Mouse (Mus musculus) neural tube, embryonic 12.5 days (tissue): ENCODE results near the gene Arhgef25. TPM values are rescaled to one million over a fixed set of nuclear protein-coding genes. Genes with fewer than 3 reads are reported as not detected.
"Not testable (repeated sequence)": the region's sequence is repeated elsewhere in the genome, so short reads cannot be mapped to it uniquely, and the experiment has no call there.

Experiments
- ATAC-seq: fragments of 200-750 bp; cut with Nextera tagmentation; 2 replicates; pipeline ENCODE4 v1.8.0; 2017; ENCODE audit warnings: low read depth, mild to moderate bottlenecking, moderate TSS enrichment, moderate library complexity; ENCODE audit not compliant: low FRiP score
- H3K27ac ChIP-seq: fragments of 300-500 bp; sonication (generic); 2 replicates; pipeline ENCODE4 v1.5.1; 2016
- H3K27me3 ChIP-seq: fragments of 300-500 bp; sonication (generic); replicated peaks from 2 replicates; pipeline ENCODE4 v1.6.1; 2016; ENCODE audit warnings: mild to moderate bottlenecking
- H3K36me3 ChIP-seq: fragments of 300-500 bp; sonication (generic); 2 replicates; pipeline ENCODE4 v1.6.1; 2016; ENCODE audit warnings: mild to moderate bottlenecking
- H3K4me1 ChIP-seq: fragments of 300-500 bp; sonication (generic); 2 replicates; pipeline ENCODE4 v1.6.1; 2016
- H3K4me2 ChIP-seq: fragments of 300-500 bp; sonication (generic); replicated peaks from 2 replicates; pipeline ENCODE4 v1.6.1; 2016; ENCODE audit warnings: mild to moderate bottlenecking
- H3K4me3 ChIP-seq: fragments of 300-500 bp; sonication (generic); 2 replicates; pipeline ENCODE4 v1.5.1; 2016
- H3K9ac ChIP-seq: fragments of 300-500 bp; sonication (generic); 2 replicates; pipeline ENCODE4 v1.6.1; 2016; ENCODE audit warnings: mild to moderate bottlenecking
- H3K9me3 ChIP-seq: fragments of 300-500 bp; sonication (generic); 2 replicates; pipeline ENCODE4 v1.6.1; 2016; ENCODE audit warnings: mild to moderate bottlenecking
- WGBS: fragments of 180-500 bp; shearing (Covaris S2); methylation state at CpG from one replicate; pipeline ENCODE4 v1.1.7; 2016; 5-methylcytosine and 5-hydroxymethylcytosine counted together
- polyA plus RNA-seq: library from polyadenylated mRNA; unstranded; fragments of >200 nt; fragmentation: Nextera tagmentation; extraction: Ambion mirVana; gene quantifications from 2 replicates; pipeline ENCODE4 v1.2.1, GENCODE M21; 2016

Gene Arhgef25
- polyA plus RNA-seq, 1 experiment from 2014 or later = 43.6 TPM

GRCm38 (mm10) chr10:127170837-127171272 is 19.0 kb downstream of the Arhgef25 start:
- peak overlapping the region; percentile 51 for H3K4me2 ChIP-seq
- no peaks in the 10 kb centered on the region for H3K36me3 ChIP-seq
- 2% methylated on average over 29 of the region's 29 CpGs for WGBS
- peaks cover 60% of the 10 kb centered on the region for H3K27me3 ChIP-seq
- H3K9ac ChIP-seq = no peak overlapping the region
- H3K27ac ChIP-seq = no peak overlapping the region
- peaks cover 23% of the 10 kb centered on the region for H3K4me1 ChIP-seq
- peak overlapping the region; percentile 15 for H3K4me3 ChIP-seq
- ATAC-seq = peak; percentile 27
- no peaks in the 10 kb centered on the region for H3K9me3 ChIP-seq

GRCm38 (mm10) chr10:127170002-127170401 is 19.9 kb downstream of the Arhgef25 start:
- Histone ChIP-seq H3K27ac (no peak overlapping the region), H3K4me2 (peak overlapping the region; percentile 51), H3K4me3 (no peak overlapping the region), H3K4me1 (peaks cover 32% of the 10 kb centered on the region), H3K36me3 (no peaks in the 10 kb centered on the region), H3K9ac (no peak overlapping the region), H3K9me3 (no peaks in the 10 kb centered on the region), H3K27me3 (peaks cover 67% of the 10 kb centered on the region)
- 2% methylated on average over 22 of the region's 22 CpGs for WGBS
- ATAC-seq = no peak

DNA sequence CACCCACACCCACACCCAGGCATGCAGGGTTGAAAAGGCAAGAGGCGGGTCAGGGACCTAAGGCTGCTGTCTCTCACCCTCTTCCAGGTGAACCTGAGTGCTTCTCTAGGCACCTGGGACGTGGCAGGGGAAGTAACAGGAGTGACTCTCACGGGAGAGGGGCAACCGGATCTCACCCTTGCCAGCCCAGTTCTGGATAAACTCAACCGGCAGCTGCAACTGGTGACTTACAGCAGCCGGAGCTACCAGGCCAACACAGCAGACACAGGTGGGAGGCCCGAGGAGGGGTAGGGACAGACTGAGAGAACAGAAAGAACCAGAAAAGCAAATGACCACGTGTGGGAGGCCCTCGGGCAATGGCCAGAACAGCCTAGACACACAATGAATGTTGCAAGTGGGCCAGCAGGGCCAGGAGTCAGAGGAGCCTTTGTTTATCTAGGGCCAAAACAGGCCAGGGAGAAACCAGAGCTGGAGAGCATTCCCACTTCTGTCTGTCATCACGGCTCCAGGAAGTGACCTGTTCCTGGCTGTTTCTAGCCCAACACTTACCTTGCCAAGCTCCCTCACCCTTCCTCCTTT is 22.2 kb downstream of the Arhgef25 start:
- ATAC-seq = no peak
- no peak overlapping the region for H3K9ac ChIP-seq

GRCm38 (mm10) chr10:127166771-127167613 is 22.9 kb downstream of the Arhgef25 start:
- 22% methylated on average over 15 of the region's 15 CpGs for WGBS
- no peak overlapping the region for H3K27ac ChIP-seq
- H3K4me3 ChIP-seq = peak overlapping the region; percentile 67
- H3K9ac ChIP-seq = peak overlapping the region; percentile 86
- no peak for ATAC-seq
- H3K9me3 ChIP-seq = no peaks in the 10 kb centered on the region
- peaks cover 63% of the 10 kb centered on the region for H3K27me3 ChIP-seq
- no peaks in the 10 kb centered on the region for H3K36me3 ChIP-seq
- H3K4me1 ChIP-seq = peaks cover 33% of the 10 kb centered on the region
- H3K4me2 ChIP-seq = peak overlapping the region; percentile 99

More for the DNA sequence above, 22.2 kb downstream of the Arhgef25 start:
- Histone ChIP-seq H3K27ac (no peak overlapping the region), H3K4me1 (peaks cover 33% of the 10 kb centered on the region), H3K9me3 (no peaks in the 10 kb centered on the region), H3K27me3 (peaks cover 67% of the 10 kb centered on the region), H3K36me3 (no peaks in the 10 kb centered on the region), H3K4me2 (peak overlapping the region; percentile 99), H3K4me3 (no peak overlapping the region)
- whole genome bisulfite sequencing = 53% methylated on average over 10 of the region's 10 CpGs

DNA sequence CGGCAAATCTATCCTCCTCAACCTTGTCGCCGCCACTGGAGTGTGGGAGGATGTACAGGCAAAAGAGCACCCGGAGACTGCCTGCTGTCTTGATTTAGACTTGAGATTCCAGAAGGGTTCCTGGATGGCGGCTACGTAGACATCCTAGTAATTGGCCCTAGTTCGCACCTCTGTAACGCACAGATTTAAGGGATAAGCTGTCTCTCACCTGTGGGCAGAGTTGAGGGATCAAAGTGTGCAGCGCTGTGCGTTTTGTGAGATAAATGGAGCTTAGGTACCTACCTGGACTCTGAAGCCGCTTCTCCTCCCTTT is 23.5 kb downstream of the Arhgef25 start:
- Histone ChIP-seq H3K4me2 (peak overlapping the region; percentile 99), H3K4me1 (peaks cover 33% of the 10 kb centered on the region), H3K9ac (peak overlapping the region; percentile 86), H3K36me3 (no peaks in the 10 kb centered on the region), H3K9me3 (no peaks in the 10 kb centered on the region), H3K27me3 (peaks cover 56% of the 10 kb centered on the region), H3K4me3 (peak overlapping the region; percentile 67), H3K27ac (no peak overlapping the region)
- ATAC-seq = no peak
- 1% methylated on average over 11 of the region's 11 CpGs for WGBS

DNA sequence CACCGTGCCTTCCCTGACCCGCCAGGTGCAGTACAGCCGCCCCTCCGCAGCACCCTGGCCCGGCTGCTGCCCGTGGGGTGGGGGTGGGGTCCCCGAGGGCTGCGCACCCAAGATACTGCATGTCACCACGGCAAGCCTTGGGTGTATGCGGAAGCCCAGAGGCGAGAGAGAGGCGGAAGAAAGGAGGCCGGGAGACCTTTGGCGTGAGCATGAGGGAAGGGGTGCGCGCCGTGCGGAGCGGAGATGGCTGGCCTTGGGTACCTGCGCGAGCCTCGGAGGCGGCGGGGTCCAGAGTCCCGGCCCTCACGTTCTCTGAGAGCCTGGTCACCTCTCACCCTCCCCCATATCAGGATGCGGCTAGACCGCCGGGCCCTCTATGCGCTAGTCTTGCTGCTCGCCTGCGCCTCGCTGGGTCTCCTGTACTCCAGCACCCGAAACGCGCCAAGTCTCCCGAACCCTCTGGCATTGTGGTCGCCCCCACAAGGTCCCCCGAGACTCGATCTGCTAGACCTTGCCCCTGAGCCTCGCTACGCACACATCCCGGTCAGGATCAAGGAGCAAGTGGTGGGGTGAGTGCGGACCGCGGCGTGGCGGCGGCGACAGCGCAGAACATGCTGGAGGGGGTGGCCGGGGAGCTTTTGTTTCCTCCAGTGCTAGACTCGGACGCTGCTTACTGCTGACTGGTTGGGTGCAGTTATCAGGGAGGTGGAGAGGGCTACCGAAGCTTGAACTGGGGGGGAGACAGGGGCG is 24.1 kb downstream of the Arhgef25 start:
- H3K9ac ChIP-seq = peak overlapping the region; percentile 86
- peak; percentile 66 for ATAC-seq

GRCm38 (mm10) chr10:127165354-127165653 is 24.6 kb downstream of the Arhgef25 start:
- under 1% methylated on average over 39 of the region's 42 CpGs for WGBS
- H3K4me1 ChIP-seq = peaks cover 25% of the 10 kb centered on the region
- H3K27ac ChIP-seq = peak overlapping the region; percentile 66; the same call in 1 of the 2 replicates
- peaks cover 46% of the 10 kb centered on the region for H3K27me3 ChIP-seq
- peak; percentile 57 for ATAC-seq
- H3K36me3 ChIP-seq = no peaks in the 10 kb centered on the region
- H3K4me2 ChIP-seq = peak overlapping the region; percentile 99
- H3K9ac ChIP-seq = peak overlapping the region; percentile 86
- H3K4me3 ChIP-seq = peak overlapping the region; percentile 67
- H3K9me3 ChIP-seq = no peaks in the 10 kb centered on the region

More for the DNA sequence above, 24.1 kb downstream of the Arhgef25 start:
- under 1% methylated on average over 55 of the region's 56 CpGs for WGBS
- Histone ChIP-seq H3K4me3 (peak overlapping the region; percentile 67), H3K4me2 (peak overlapping the region; percentile 99), H3K9me3 (no peaks in the 10 kb centered on the region), H3K27me3 (peaks cover 51% of the 10 kb centered on the region), H3K4me1 (peaks cover 31% of the 10 kb centered on the region), H3K36me3 (no peaks in the 10 kb centered on the region), H3K27ac (peak overlapping the region; percentile 66; the same call in 1 of the 2 replicates)

- H3K9ac ChIP-seq = peak within 1 kb of the TSS; percentile 86
Measured at GRCm38 (mm10) chr10:127164631-127165353, 25.1 kb downstream of the Arhgef25 start, which contains the start of gene B4galnt1. Gene B4galnt1, plus strand, starts transcription at chr10:127165225.

GRCm38 (mm10) chr10:127164190-127164589 is 25.7 kb downstream of the Arhgef25 start:
- no peak for ATAC-seq
- Histone ChIP-seq H3K27ac (no peak overlapping the region), H3K4me2 (peak overlapping the region; percentile 99; the same call in 1 of the 2 replicates), H3K9ac (no peak overlapping the region), H3K4me1 (peaks cover 19% of the 10 kb centered on the region), H3K27me3 (peaks cover 35% of the 10 kb centered on the region), H3K9me3 (no peaks in the 10 kb centered on the region), H3K36me3 (no peaks in the 10 kb centered on the region), H3K4me3 (no peak overlapping the region)
- WGBS = 93% methylated on average over 4 of the region's 4 CpGs

More at GRCm38 (mm10) chr10:127164631-127165353, 25.1 kb downstream of the Arhgef25 start, which contains the start of gene B4galnt1:
- peak within 1 kb of the TSS; percentile 99 for H3K4me2 ChIP-seq
- peak; percentile 83 for ATAC-seq
- H3K4me1 ChIP-seq = peaks cover 20% of the 10 kb centered on the region
- peak within 1 kb of the TSS; percentile 67 for H3K4me3 ChIP-seq
- no peaks in the 10 kb centered on the region for H3K9me3 ChIP-seq
- no peaks in the 10 kb centered on the region for H3K36me3 ChIP-seq
- peaks cover 41% of the 10 kb centered on the region for H3K27me3 ChIP-seq
- H3K27ac ChIP-seq = peak within 1 kb of the TSS; percentile 66
- WGBS = 2% methylated on average over 52 of the region's 52 CpGs

GRCm38 (mm10) chr10:127162771-127163261 is 27.1 kb downstream of the Arhgef25 start:
- H3K4me2 ChIP-seq, H3K9ac ChIP-seq, ATAC-seq, H3K9me3 ChIP-seq, H3K36me3 ChIP-seq, H3K27ac ChIP-seq, H3K4me3 ChIP-seq: not testable (repeated sequence)
- WGBS = 58% methylated on average over 7 of the region's 7 CpGs
- H3K4me1 ChIP-seq = peaks cover 19% of the 10 kb centered on the region
- H3K27me3 ChIP-seq = peaks cover 26% of the 10 kb centered on the region

DNA sequence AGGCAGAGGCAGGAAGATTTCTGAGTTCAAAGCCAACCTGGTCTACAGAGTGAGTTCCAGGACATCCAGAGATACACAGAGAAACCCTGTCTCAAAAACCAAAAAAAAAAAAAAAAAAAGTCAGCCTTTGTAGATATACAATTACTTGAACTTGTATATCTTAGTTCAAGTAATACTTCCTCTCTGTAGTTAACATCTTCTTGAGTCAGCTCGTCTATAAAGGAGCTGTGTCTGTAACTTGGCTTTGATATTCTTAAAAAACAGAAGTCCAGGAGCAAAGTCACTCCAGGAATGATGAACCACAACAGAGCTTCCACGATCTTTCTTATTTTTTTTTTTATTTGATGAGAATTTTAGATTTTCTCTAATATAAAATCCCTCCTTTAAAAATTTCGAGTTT is 29.2 kb downstream of the Arhgef25 start:
- Histone ChIP-seq H3K9me3 (no peaks in the 10 kb centered on the region), H3K4me1 (peaks cover 8% of the 10 kb centered on the region), H3K4me3 (no peak overlapping the region), H3K4me2 (no peak overlapping the region), H3K27ac (no peak overlapping the region), H3K9ac (no peak overlapping the region), H3K27me3 (peaks cover 6% of the 10 kb centered on the region), H3K36me3 (no peaks in the 10 kb centered on the region)
- 79% methylated on average over 3 of the region's 3 CpGs for whole genome bisulfite sequencing
- no peak for ATAC-seq
